Mouse (Mus musculus): ENCODE measurements around the gene Myadml2. TPM values are rescaled to one million over a fixed set of nuclear protein-coding genes. Genes with fewer than 3 reads are reported as not detected.

The Myadml2 gene
- 0.90 and 1.2 TPM in 2 replicates for polyA plus RNA-seq (2015; fragmentation: Nextera tagmentation; extraction: Ambion mirVana)

- WGBS, result 8% methylated on average over 13 of the region's 13 CpGs
- H3K4me1 ChIP-seq, result peaks cover 14% of the 10 kb centered on the region
- ATAC-seq (replicated peaks), result no peak
- no peaks in the 10 kb centered on the region for H3K9me3 ChIP-seq
- H3K4me3 ChIP-seq, result peak within 1 kb of the TSS; percentile 20
- peak within 1 kb of the TSS; percentile 50 for H3K4me2 ChIP-seq
- peaks cover 10% of the 10 kb centered on the region; the same call in 1 of the 2 replicates for H3K27me3 ChIP-seq (replicated peaks)
- H3K27ac ChIP-seq, result no peak within 1 kb of the TSS
- H3K36me3 ChIP-seq (replicated peaks), result no peaks in the 10 kb centered on the region
- peak within 1 kb of the TSS; percentile 29; the same call in 1 of the 2 replicates for H3K9ac ChIP-seq
Observed at GRCm38 (mm10) chr11:120648001-120648476, at the start of gene Myadml2. Gene Myadml2 (minus strand): TSS chr11:120648158.

GRCm38 (mm10) chr11:120697741-120698140 lies 49.8 kb upstream of the Myadml2 start:
- H3K4me1 ChIP-seq, result peaks cover 14% of the 10 kb centered on the region
- H3K9me3 ChIP-seq, result no peaks in the 10 kb centered on the region
- no peak for ATAC-seq (replicated peaks)
- H3K27me3 ChIP-seq (replicated peaks), result no peaks in the 10 kb centered on the region
- 73% methylated on average over 10 of the region's 10 CpGs for WGBS
- no peak overlapping the region for H3K9ac ChIP-seq
- 0 out of 2 replicates have a peak, but pooled peaks cover 7% of the 10 kb centered on the region for H3K36me3 ChIP-seq (replicated peaks)
- H3K4me2 ChIP-seq, result no peak overlapping the region
- no peak overlapping the region for H3K4me3 ChIP-seq
- H3K27ac ChIP-seq, result no peak overlapping the region

- 0 out of 2 replicates have a peak, but pooled peaks cover 4% of the 10 kb centered on the region for H3K36me3 ChIP-seq (replicated peaks)
- 92% methylated on average over 6 of the region's 6 CpGs for WGBS
- H3K4me3 ChIP-seq, result no peak overlapping the region
- H3K4me1 ChIP-seq, result peaks cover 14% of the 10 kb centered on the region
- H3K9ac ChIP-seq, result no peak overlapping the region
- H3K4me2 ChIP-seq, result no peak overlapping the region
- ATAC-seq (replicated peaks), result no peak
- H3K27me3 ChIP-seq (replicated peaks), result no peaks in the 10 kb centered on the region
- H3K27ac ChIP-seq, result no peak overlapping the region
- no peaks in the 10 kb centered on the region for H3K9me3 ChIP-seq
Observed at GRCm38 (mm10) chr11:120696568-120696967, 48.6 kb upstream of the Myadml2 start.

- H3K4me3 ChIP-seq, result no peak overlapping the region
- no peak overlapping the region for H3K9ac ChIP-seq
- H3K4me1 ChIP-seq, result peaks cover 14% of the 10 kb centered on the region
- H3K9me3 ChIP-seq, result no peaks in the 10 kb centered on the region
- 0 out of 2 replicates have a peak, but pooled peaks cover 2% of the 10 kb centered on the region for H3K36me3 ChIP-seq (replicated peaks)
- peak overlapping the region; percentile 68 for H3K27ac ChIP-seq
- peak; percentile 76 for ATAC-seq (replicated peaks)
- no peak overlapping the region for H3K4me2 ChIP-seq
- no peaks in the 10 kb centered on the region for H3K27me3 ChIP-seq (replicated peaks)
- WGBS, result 32% methylated on average over 12 of the region's 12 CpGs
Observed at GRCm38 (mm10) chr11:120695641-120696040, 47.7 kb upstream of the Myadml2 start.

GRCm38 (mm10) chr11:120695184-120695583 lies 47.2 kb upstream of the Myadml2 start:
- ATAC-seq (replicated peaks), result peak; percentile 62
- no peak overlapping the region for H3K9ac ChIP-seq
- no peak overlapping the region for H3K4me3 ChIP-seq
- H3K4me1 ChIP-seq, result peaks cover 14% of the 10 kb centered on the region
- no peak overlapping the region for H3K4me2 ChIP-seq
- no peaks in the 10 kb centered on the region for H3K27me3 ChIP-seq (replicated peaks)
- 0 out of 2 replicates have a peak, but pooled peaks cover 2% of the 10 kb centered on the region for H3K36me3 ChIP-seq (replicated peaks)
- peak overlapping the region; percentile 68; the same call in 1 of the 2 replicates for H3K27ac ChIP-seq
- H3K9me3 ChIP-seq, result no peaks in the 10 kb centered on the region
- 21% methylated on average over 4 of the region's 4 CpGs for WGBS

GRCm38 (mm10) chr11:120693461-120693860 lies 45.5 kb upstream of the Myadml2 start:
- H3K36me3 ChIP-seq (replicated peaks), result 0 out of 2 replicates have a peak, but pooled peaks cover 2% of the 10 kb centered on the region
- no peak overlapping the region for H3K4me3 ChIP-seq
- ATAC-seq (replicated peaks), result no peak
- no peak overlapping the region for H3K9ac ChIP-seq
- H3K27me3 ChIP-seq (replicated peaks), result no peaks in the 10 kb centered on the region
- no peak overlapping the region for H3K4me2 ChIP-seq
- H3K27ac ChIP-seq, result no peak overlapping the region
- no peaks in the 10 kb centered on the region for H3K9me3 ChIP-seq
- WGBS, result 67% methylated on average over 3 of the region's 3 CpGs
- peaks cover 14% of the 10 kb centered on the region for H3K4me1 ChIP-seq

GRCm38 (mm10) chr11:120692471-120693011 lies 44.6 kb upstream of the Myadml2 start:
- WGBS, result 98% methylated on average over 4 of the region's 4 CpGs
- Histone ChIP-seq H3K9ac (no peak overlapping the region), H3K4me1 (peaks cover 14% of the 10 kb centered on the region), H3K4me3 (no peak overlapping the region), H3K27ac (no peak overlapping the region), H3K4me2 (no peak overlapping the region), H3K27me3 (replicated peaks) (no peaks in the 10 kb centered on the region), H3K36me3 (replicated peaks) (peaks cover 2% of the 10 kb centered on the region; the same call in 1 of the 2 replicates), H3K9me3 (no peaks in the 10 kb centered on the region)
- ATAC-seq (replicated peaks), result no peak

- Histone ChIP-seq H3K36me3 (replicated peaks) (peaks cover 8% of the 10 kb centered on the region), H3K4me3 (no peak overlapping the region), H3K27me3 (replicated peaks) (no peaks in the 10 kb centered on the region), H3K4me2 (no peak overlapping the region), H3K27ac (no peak overlapping the region), H3K9me3 (no peaks in the 10 kb centered on the region), H3K9ac (no peak overlapping the region), H3K4me1 (no peaks in the 10 kb centered on the region)
- 87% methylated on average over 3 of the region's 3 CpGs for WGBS
- no peak for ATAC-seq (replicated peaks)
Observed at GRCm38 (mm10) chr11:120689365-120689764, 41.4 kb upstream of the Myadml2 start.

GRCm38 (mm10) chr11:120686650-120687272 lies 38.8 kb upstream of the Myadml2 start:
- Histone ChIP-seq H3K4me3 (no peak overlapping the region), H3K27me3 (replicated peaks) (no peaks in the 10 kb centered on the region), H3K27ac (no peak overlapping the region), H3K9me3 (no peaks in the 10 kb centered on the region), H3K4me2 (no peak overlapping the region), H3K36me3 (replicated peaks) (peaks cover 15% of the 10 kb centered on the region), H3K9ac (no peak overlapping the region), H3K4me1 (no peaks in the 10 kb centered on the region)
- 76% methylated on average over 20 of the region's 20 CpGs for whole genome bisulfite sequencing
- ATAC-seq (replicated peaks), result no peak

GRCm38 (mm10) chr11:120684660-120685059 lies 36.7 kb upstream of the Myadml2 start:
- Histone ChIP-seq H3K27me3 (replicated peaks) (no peaks in the 10 kb centered on the region), H3K4me1 (no peaks in the 10 kb centered on the region), H3K4me3 (no peak overlapping the region), H3K9ac (no peak overlapping the region), H3K27ac (no peak overlapping the region), H3K36me3 (replicated peaks) (peaks cover 20% of the 10 kb centered on the region), H3K4me2 (no peak overlapping the region), H3K9me3 (no peaks in the 10 kb centered on the region)
- no peak for ATAC-seq (replicated peaks)
- WGBS, result 99% methylated on average over 2 of the region's 2 CpGs

- Histone ChIP-seq H3K27me3 (replicated peaks) (no peaks in the 10 kb centered on the region), H3K27ac (no peak overlapping the region), H3K9me3 (no peaks in the 10 kb centered on the region), H3K4me2 (no peak overlapping the region), H3K4me3 (no peak overlapping the region), H3K4me1 (no peaks in the 10 kb centered on the region), H3K9ac (no peak overlapping the region), H3K36me3 (replicated peaks) (peaks cover 20% of the 10 kb centered on the region)
- no peak for ATAC-seq (replicated peaks)
- 90% methylated on average over 2 of the region's 2 CpGs for WGBS
Observed at GRCm38 (mm10) chr11:120684086-120684485, 36.1 kb upstream of the Myadml2 start.

GRCm38 (mm10) chr11:120683536-120683935 lies 35.6 kb upstream of the Myadml2 start:
- Histone ChIP-seq H3K9ac (no peak overlapping the region), H3K36me3 (replicated peaks) (peaks cover 20% of the 10 kb centered on the region), H3K27me3 (replicated peaks) (no peaks in the 10 kb centered on the region), H3K9me3 (no peaks in the 10 kb centered on the region), H3K4me1 (no peaks in the 10 kb centered on the region), H3K4me2 (no peak overlapping the region), H3K4me3 (no peak overlapping the region), H3K27ac (no peak overlapping the region)
- 94% methylated on average over 3 of the region's 3 CpGs for WGBS
- no peak for ATAC-seq (replicated peaks)
